Mouse (Mus musculus) T-cell, adult 66 days (primary cell): ENCODE results near the gene Zfp758. TPM values are rescaled to one million over a fixed set of nuclear protein-coding genes. Genes with fewer than 3 reads are reported as not detected.

ENCODE experiments used
- total RNA-seq, 2 experiments: library from RNA; stranded (reverse); gene quantifications; 3 replicates in 1 of 2; 4 replicates in 1 of 2; pipeline ENCODE4 v1.2.4; 2023

The Zfp758 gene
- 10 to 100 TPM; 15.7 to 19.7 TPM for total RNA-seq

GRCm38 (mm10) chr17:22361101-22361781, at the start of gene Zfp758, which contains the start of gene Zfp944:
Zfp758 (plus strand) TSS chr17:22361453.
Zfp944 (minus strand) TSS chr17:22361400.

GRCm38 (mm10) chr17:22314730-22315226, 46.5 kb upstream of the Zfp758 start, which contains the start of gene CT030661.1:
CT030661.1 (minus strand) TSS chr17:22314837.

GRCm38 (mm10) chr17:22423952-22424617, 62.8 kb downstream of the Zfp758 start, which contains the start of gene Zfp946:
Zfp946 (plus strand) TSS chr17:22424222.

Other genes with a start within 250 kb of the Zfp758 start
- not detected for gene Zfp947, start 195.3 kb upstream of the Zfp758 start, total RNA-seq
- gene Zfp994, start 135.8 kb upstream of the Zfp758 start, total RNA-seq, result 1 to 10 TPM; 7.3 to 8.2 TPM
- gene CT030661.1, start 46.6 kb upstream of the Zfp758 start, total RNA-seq, result 10 to 100 TPM; 10.9 to 13.2 TPM
- 10 to 100 TPM; 10.6 to 12.7 TPM for gene Zfp944, start 53 bp upstream of the Zfp758 start, total RNA-seq
- gene Zfp946, start 62.8 kb downstream of the Zfp758 start, total RNA-seq, result 1 to 10 TPM; 3.8 to 4.8 TPM
- not detected for gene Vmn2r111, start 212.0 kb downstream of the Zfp758 start, total RNA-seq
- not detected for gene Vmn2r112, start 239.5 kb downstream of the Zfp758 start, total RNA-seq